Mouse (Mus musculus) liver, embryonic 11.5 days (tissue): ENCODE results near the gene Mov10. TPM values are rescaled to one million over a fixed set of nuclear protein-coding genes. Genes with fewer than 3 reads are reported as not detected.
A peak's percentile ranks its signal among the peaks of the same experiment; 100 is the strongest.
"Not testable (repeated sequence)": the region's sequence is repeated elsewhere in the genome, so short reads cannot be mapped to it uniquely, and the experiment has no call there.

Experiments used
- ATAC-seq: fragments of 200-750 bp; cut with Nextera tagmentation; replicated peaks from 2 replicates; pipeline ENCODE4 v1.8.0; 2017; ENCODE audit warnings: moderate number of reproducible peaks, mild to moderate bottlenecking, moderate TSS enrichment, moderate library complexity; ENCODE audit not compliant: low FRiP score
- DNase-seq: peaks from one replicate; pipeline ENCODE4 v3.0.0-alpha.2; 2017; ENCODE audit warnings: low spot score
- H3K27ac ChIP-seq: fragments of 300-500 bp; sonication (generic); 2 replicates; pipeline ENCODE4 v1.5.1; 2014; ENCODE audit warnings: mild to moderate bottlenecking, low read depth, low read length, control low read depth
- H3K27me3 ChIP-seq: fragments of 300-500 bp; sonication (generic); replicated peaks from 2 replicates; pipeline ENCODE4 v1.6.1; 2014; ENCODE audit warnings: low read length, mixed read lengths; ENCODE audit not compliant: control insufficient read depth, insufficient read depth
- H3K36me3 ChIP-seq: fragments of 300-500 bp; sonication (generic); 2 replicates; pipeline ENCODE4 v1.6.1; 2014; ENCODE audit warnings: mild to moderate bottlenecking, low read length, moderate library complexity, mixed read lengths; ENCODE audit not compliant: control insufficient read depth, insufficient read depth
- H3K4me1 ChIP-seq: fragments of 300-500 bp; sonication (generic); replicated peaks from 2 replicates; pipeline ENCODE4 v1.6.1; 2014; ENCODE audit warnings: low read length, mixed read lengths; ENCODE audit not compliant: control insufficient read depth, insufficient read depth
- H3K4me2 ChIP-seq: fragments of 300-500 bp; sonication (generic); 2 replicates; pipeline ENCODE4 v1.6.1; 2014; ENCODE audit warnings: mild to moderate bottlenecking, control low read depth, moderate library complexity
- H3K4me3 ChIP-seq: fragments of 300-500 bp; sonication (generic); 2 replicates; pipeline ENCODE4 v1.5.1; 2014; ENCODE audit warnings: low read depth, low read length, control low read depth
- H3K9ac ChIP-seq: fragments of 300-500 bp; sonication (generic); 2 replicates; pipeline ENCODE4 v1.6.1; 2014; ENCODE audit warnings: low read depth, low read length, control low read depth
- H3K9me3 ChIP-seq: fragments of 300-500 bp; sonication (generic); 2 replicates; pipeline ENCODE4 v1.6.1; 2016; ENCODE audit warnings: low read length, inconsistent platforms, mixed read lengths; ENCODE audit not compliant: control insufficient read depth
- WGBS: fragments of 180-500 bp; shearing (Covaris S2); extraction: QIAGEN DNeasy Blood & Tissue Kit; methylation state at CpG from one replicate; pipeline ENCODE4 v1.1.7; 2014; 5-methylcytosine and 5-hydroxymethylcytosine counted together
- polyA plus RNA-seq: library from polyadenylated mRNA; unstranded; fragments of >200 nt; fragmentation: Nextera tagmentation; extraction: Ambion mirVana; gene quantifications from 2 replicates; pipeline ENCODE4 v1.2.1, GENCODE M21; 2014

Gene Mov10
- polyA plus RNA-seq, 1 experiment from 2014 or later, result 36.0 TPM

GRCm38 (mm10) chr3:104769135-104769534 lies 49.2 kb downstream of the Mov10 start:
- Histone ChIP-seq H3K36me3 (no peaks in the 10 kb centered on the region), H3K4me1 (0 out of 2 replicates have a peak, but pooled peaks cover 2% of the 10 kb centered on the region), H3K27me3 (peaks cover 9% of the 10 kb centered on the region), H3K4me2 (no peak overlapping the region), H3K4me3 (no peak overlapping the region), H3K9ac (no peak overlapping the region), H3K9me3 (no peaks in the 10 kb centered on the region), H3K27ac (no peak overlapping the region)
- 53% methylated on average over 3 of the region's 3 CpGs for WGBS
- 0 out of 2 replicates have a peak, but pooled peaks have one; percentile 34 for ATAC-seq
- no peak for DNase-seq

- peaks cover 9% of the 10 kb centered on the region for H3K27me3 ChIP-seq
- 0 out of 2 replicates have a peak, but pooled peaks cover 2% of the 10 kb centered on the region for H3K4me1 ChIP-seq
- H3K27ac ChIP-seq, result no peak overlapping the region
- ATAC-seq (no peak), DNase-seq (no peak)
- no peak overlapping the region for H3K4me3 ChIP-seq
- no peaks in the 10 kb centered on the region for H3K9me3 ChIP-seq
- H3K4me2 ChIP-seq, result no peak overlapping the region
- no peaks in the 10 kb centered on the region for H3K36me3 ChIP-seq
- H3K9ac ChIP-seq, result no peak overlapping the region
- WGBS, result 74% methylated on average over 4 of the region's 4 CpGs
Measured at GRCm38 (mm10) chr3:104767716-104768115, 50.6 kb downstream of the Mov10 start.

GRCm38 (mm10) chr3:104767141-104767540 lies 51.2 kb downstream of the Mov10 start:
- peaks cover 2% of the 10 kb centered on the region; the same call in 1 of the 2 replicates for H3K4me1 ChIP-seq
- H3K4me3 ChIP-seq, result no peak overlapping the region
- no peak overlapping the region for H3K9ac ChIP-seq
- H3K27me3 ChIP-seq, result peaks cover 3% of the 10 kb centered on the region
- WGBS, result 58% methylated on average over 2 of the region's 2 CpGs
- DNase-seq (no peak), ATAC-seq (no peak)
- no peak overlapping the region for H3K27ac ChIP-seq
- H3K9me3 ChIP-seq, result no peaks in the 10 kb centered on the region
- H3K36me3 ChIP-seq, result no peaks in the 10 kb centered on the region
- no peak overlapping the region for H3K4me2 ChIP-seq

GRCm38 (mm10) chr3:104765021-104765420 lies 53.3 kb downstream of the Mov10 start:
- Histone ChIP-seq H3K4me3 (no peak overlapping the region), H3K9ac (no peak overlapping the region), H3K4me1 (peaks cover 5% of the 10 kb centered on the region; the same call in 1 of the 2 replicates), H3K27ac (no peak overlapping the region), H3K9me3 (no peaks in the 10 kb centered on the region), H3K27me3 (peaks cover 5% of the 10 kb centered on the region), H3K36me3 (no peaks in the 10 kb centered on the region), H3K4me2 (no peak overlapping the region)
- no peak for DNase-seq
- ATAC-seq, result no peak
- 20% methylated on average over 4 of the region's 4 CpGs for WGBS

GRCm38 (mm10) chr3:104762103-104762863 lies 56.1 kb downstream of the Mov10 start:
- not testable (repeated sequence) for H3K9ac ChIP-seq, H3K4me1 ChIP-seq, H3K9me3 ChIP-seq, H3K36me3 ChIP-seq, H3K4me3 ChIP-seq, DNase-seq, H3K27ac ChIP-seq, H3K27me3 ChIP-seq
- peak; percentile 65; the same call in 1 of the 2 replicates for ATAC-seq
- H3K4me2 ChIP-seq, result peak overlapping the region; percentile 47
- WGBS, result 21% methylated on average over 19 of the region's 20 CpGs

- DNase-seq (no peak), ATAC-seq (no peak)
- Histone ChIP-seq H3K36me3 (no peaks in the 10 kb centered on the region), H3K4me2 (peak overlapping the region; percentile 73), H3K4me3 (peak overlapping the region; percentile 45), H3K27ac (no peak overlapping the region), H3K9ac (peak overlapping the region; percentile 38; the same call in 1 of the 2 replicates), H3K27me3 (peaks cover 5% of the 10 kb centered on the region), H3K9me3 (no peaks in the 10 kb centered on the region), H3K4me1 (peaks cover 3% of the 10 kb centered on the region; the same call in 1 of the 2 replicates)
- WGBS, result 12% methylated on average over 5 of the region's 5 CpGs
Measured at GRCm38 (mm10) chr3:104758869-104759268, 59.5 kb downstream of the Mov10 start.

GRCm38 (mm10) chr3:104758406-104758805 lies 60.0 kb downstream of the Mov10 start:
- H3K9ac ChIP-seq, result peak overlapping the region; percentile 38; the same call in 1 of the 2 replicates
- H3K4me3 ChIP-seq, result peak overlapping the region; percentile 45
- no peaks in the 10 kb centered on the region for H3K36me3 ChIP-seq
- H3K27me3 ChIP-seq, result peaks cover 5% of the 10 kb centered on the region
- 2% methylated on average over 27 of the region's 27 CpGs for WGBS
- DNase-seq (peak; percentile 80), ATAC-seq (peak; percentile 74)
- no peak overlapping the region for H3K27ac ChIP-seq
- H3K4me1 ChIP-seq, result peaks cover 3% of the 10 kb centered on the region
- no peaks in the 10 kb centered on the region for H3K9me3 ChIP-seq
- H3K4me2 ChIP-seq, result peak overlapping the region; percentile 73

GRCm38 (mm10) chr3:104752845-104753244 lies 65.5 kb downstream of the Mov10 start:
- H3K9me3 ChIP-seq, H3K9ac ChIP-seq, ATAC-seq, H3K4me1 ChIP-seq, H3K27ac ChIP-seq, H3K4me3 ChIP-seq, H3K27me3 ChIP-seq, H3K36me3 ChIP-seq, DNase-seq: not testable (repeated sequence)
- peak overlapping the region; percentile 39 for H3K4me2 ChIP-seq
- WGBS, result 12% methylated on average over 22 of the region's 25 CpGs
